Mouse (Mus musculus) cerebellum, adult 2 months (tissue): ENCODE data around the gene Trp53bp1.

ENCODE experiments used
- CTCF ChIP-seq: fragments of 200-500 bp; IDR thresholded peaks from 2 replicates; pipeline ENCODE4 v1.5.1; 2011; ENCODE audit warnings: low read depth, mild to moderate bottlenecking, control low read depth, low read length, moderate library complexity, borderline replicate concordance; ENCODE audit not compliant: insufficient read depth
- POLR2A ChIP-seq: fragments of 200-500 bp; IDR thresholded peaks from 2 replicates; pipeline ENCODE4 v1.6.1; 2011; ENCODE audit warnings: low read length, control low read depth, borderline replicate concordance; ENCODE audit not compliant: insufficient read depth

DNA sequence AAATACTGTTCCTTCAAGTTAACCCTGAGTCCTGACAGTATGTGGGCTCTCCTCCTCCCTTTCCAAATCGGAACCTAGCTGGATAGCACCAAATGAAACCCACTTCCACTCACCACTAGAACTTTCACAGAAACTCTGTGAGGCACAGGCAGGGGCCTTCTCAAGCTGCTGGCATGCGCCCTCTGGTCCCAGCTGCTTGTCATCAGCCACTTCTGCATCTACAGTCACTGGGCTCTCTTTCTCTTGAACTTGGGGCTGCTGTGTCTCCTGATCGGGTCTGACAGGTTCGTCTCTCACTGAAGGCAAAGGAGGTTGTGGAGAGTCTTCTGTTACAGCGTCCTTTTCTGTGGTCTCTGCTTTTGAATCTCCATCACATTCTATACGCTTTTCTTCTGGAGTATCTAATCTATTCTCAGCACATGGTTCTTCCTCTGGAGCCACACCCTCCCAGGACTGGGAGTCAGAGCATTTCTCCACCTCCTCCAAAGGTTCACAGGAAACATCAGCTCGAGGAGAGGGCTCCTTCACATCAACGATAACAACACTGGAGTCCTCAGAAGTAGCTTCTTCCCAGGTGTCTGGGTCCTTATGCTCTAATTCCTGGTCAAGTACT is 35.6 kb downstream of the Trp53bp1 start:
- TF ChIP-seq POLR2A: no peak
- TF ChIP-seq CTCF: no peak
